Mouse (Mus musculus) lung, postnatal 25 days (tissue): Measurements from ENCODE around the gene Higd2a.
A peak's percentile ranks its signal among the peaks of the same experiment; 100 is the strongest.

Source experiments
- DNase-seq: peaks from one replicate; pipeline ENCODE4 v3.0.0; 2022; ENCODE audit warnings: low spot score

Gene Higd2a

GRCm38 (mm10) chr13:54621155-54621932, 31.3 kb downstream of the Higd2a start, which contains the start of gene Faf2:
Gene Faf2, plus strand, starts transcription at chr13:54621784.
- peak; percentile 97 for DNase-seq

DNA sequence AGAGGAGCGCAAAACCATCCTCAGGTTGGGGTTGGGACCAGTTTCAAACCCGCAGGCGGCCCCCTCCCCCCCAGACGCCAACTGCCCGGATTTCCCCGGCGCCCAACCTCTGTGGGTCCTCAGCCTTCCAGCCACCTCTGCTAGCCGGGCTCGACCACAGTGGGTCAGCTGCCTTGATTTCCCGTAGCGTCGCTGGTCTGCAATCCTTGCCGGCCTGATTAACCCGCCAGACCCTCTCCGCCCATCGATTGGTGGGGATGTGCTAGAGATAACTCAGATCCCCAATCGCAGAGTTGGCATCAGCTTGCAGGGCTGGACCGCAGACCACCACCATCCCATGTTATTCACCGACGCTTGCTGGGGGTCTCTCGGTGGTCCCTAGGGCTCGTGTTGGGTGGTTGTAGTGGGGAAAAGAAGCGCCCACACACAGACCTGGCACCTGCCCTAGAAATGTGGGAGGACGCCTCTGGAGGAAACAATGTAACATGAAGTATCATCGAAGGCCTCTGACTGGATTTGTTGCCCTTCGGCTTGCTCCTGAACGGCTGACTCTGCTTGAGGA, 32.0 kb downstream of the Higd2a start:
- DNase-seq, result no peak

DNA sequence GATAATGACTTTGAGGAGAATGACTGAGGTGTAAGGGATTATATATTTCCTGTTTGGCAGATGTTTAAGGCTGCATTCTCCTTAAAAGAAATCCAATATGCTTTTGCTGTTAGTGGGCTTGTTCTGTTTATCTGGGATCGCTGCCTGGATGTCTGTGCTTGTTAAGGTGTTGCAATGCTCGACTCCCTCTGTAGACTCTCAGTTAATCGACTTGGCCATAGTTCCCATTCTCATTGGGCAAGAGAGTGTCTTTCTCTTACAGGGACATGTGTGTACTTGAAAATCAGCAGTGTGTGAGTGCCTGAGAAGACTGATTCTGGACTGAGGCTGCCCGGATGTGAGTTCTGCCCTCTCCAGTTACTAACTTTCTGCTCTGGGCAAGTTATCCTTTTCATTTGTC, 39.1 kb downstream of the Higd2a start:
- peak; percentile 83 for DNase-seq

DNA sequence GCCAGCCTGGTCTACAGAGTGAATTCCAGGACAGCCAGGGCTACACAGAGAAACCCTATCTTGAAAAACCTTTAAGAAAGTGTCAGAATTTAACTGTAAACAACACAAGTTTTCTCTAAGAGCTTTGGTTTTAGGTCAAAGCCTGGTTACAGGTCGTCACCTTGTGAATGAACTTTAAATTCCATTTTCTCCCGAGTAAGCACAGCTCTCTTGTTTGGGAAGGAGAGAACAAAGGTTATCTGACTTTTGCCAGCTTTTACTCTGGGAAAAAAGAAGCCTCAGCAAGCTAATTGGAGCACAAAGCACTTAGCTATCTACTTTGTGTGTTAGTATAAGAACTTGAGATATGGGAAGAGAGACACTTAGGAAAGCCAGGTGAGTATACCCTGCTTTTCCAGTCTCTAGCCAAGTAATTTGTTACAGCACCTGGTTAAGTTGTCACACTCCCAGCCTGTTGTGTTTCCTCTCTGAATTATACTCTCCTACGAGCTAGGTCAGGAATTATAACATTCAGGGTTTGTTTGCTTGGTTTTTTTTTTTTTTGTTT, 42.8 kb downstream of the Higd2a start:
- peak; percentile 61 for DNase-seq

GRCm38 (mm10) chr13:54635011-54635410, 45.0 kb downstream of the Higd2a start:
- no peak for DNase-seq
